Mouse (Mus musculus) forelimb bud, embryonic 11.5 days (tissue): ENCODE data around the gene Slc35e3.
A peak's percentile ranks its signal among the peaks of the same experiment; 100 is the strongest.
"Not testable (repeated sequence)": the region's sequence is repeated elsewhere in the genome, so short reads cannot be mapped to it uniquely, and the experiment has no call there.

ENCODE experiments used
- DNase-seq: peaks from one replicate; pipeline ENCODE4 v3.0.0-alpha.2; 2012; ENCODE audit warnings: low read depth, low spot score

Gene Slc35e3

DNA sequence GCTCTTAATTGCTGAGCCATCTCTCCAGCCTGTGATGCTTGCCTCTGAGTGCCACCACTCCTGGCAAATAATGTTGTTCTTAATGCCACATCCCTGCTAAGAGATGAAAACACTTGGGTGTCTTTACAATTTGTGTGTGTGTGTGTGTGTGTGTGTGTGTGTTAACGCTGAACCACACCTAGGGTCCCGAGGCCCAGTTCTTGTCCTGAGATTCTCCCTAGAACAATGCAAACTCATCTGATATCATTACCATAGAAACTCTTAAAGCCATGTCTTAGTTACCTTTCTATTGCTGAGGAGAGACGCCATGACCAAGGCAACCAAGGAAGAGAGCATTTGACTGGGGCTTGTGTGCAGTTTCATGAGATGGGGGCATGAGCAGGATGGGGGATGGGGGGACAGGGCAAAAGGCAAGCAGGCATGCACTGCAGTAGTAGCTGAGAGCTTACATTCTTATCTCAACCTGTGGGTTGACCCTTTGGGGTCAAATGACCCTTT lies 32.1 kb downstream of the Slc35e3 start:
- no peak for DNase-seq

GRCm38 (mm10) chr10:117713466-117713865 lies 32.7 kb downstream of the Slc35e3 start:
- DNase-seq = no peak

- DNase-seq = no peak
These were observed 33.3 kb downstream of the Slc35e3 start for GRCm38 (mm10) chr10:117712871-117713270.

DNA sequence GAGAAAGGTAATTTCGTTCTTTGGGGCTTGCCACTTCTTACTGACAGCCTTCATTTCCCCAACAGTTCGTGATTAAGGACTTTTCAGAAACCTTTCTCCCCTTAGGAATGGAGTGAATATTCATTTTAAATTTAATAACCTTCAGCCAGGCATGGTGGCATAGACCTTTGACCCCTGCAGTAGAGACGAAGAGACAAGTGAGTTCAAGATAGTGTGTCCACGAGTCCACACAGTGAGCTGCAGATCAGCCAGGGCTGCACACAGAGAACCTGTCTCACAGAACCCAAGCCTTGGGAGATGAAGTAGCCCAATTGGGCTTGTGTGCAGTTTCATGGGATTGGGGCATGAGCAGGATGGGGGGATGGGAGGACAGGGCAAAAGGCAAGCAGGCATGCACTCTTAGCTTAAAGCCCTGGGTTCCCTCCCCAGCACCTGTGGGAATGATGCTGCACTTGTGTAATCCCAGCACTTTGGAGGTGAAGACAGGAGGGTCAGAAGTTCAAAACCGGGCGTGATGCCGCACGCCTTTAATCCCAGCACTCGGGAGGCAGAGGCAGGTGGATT lies 33.9 kb downstream of the Slc35e3 start:
- no peak for DNase-seq

GRCm38 (mm10) chr10:117711408-117711807 lies 34.8 kb downstream of the Slc35e3 start:
- DNase-seq = no peak

DNA sequence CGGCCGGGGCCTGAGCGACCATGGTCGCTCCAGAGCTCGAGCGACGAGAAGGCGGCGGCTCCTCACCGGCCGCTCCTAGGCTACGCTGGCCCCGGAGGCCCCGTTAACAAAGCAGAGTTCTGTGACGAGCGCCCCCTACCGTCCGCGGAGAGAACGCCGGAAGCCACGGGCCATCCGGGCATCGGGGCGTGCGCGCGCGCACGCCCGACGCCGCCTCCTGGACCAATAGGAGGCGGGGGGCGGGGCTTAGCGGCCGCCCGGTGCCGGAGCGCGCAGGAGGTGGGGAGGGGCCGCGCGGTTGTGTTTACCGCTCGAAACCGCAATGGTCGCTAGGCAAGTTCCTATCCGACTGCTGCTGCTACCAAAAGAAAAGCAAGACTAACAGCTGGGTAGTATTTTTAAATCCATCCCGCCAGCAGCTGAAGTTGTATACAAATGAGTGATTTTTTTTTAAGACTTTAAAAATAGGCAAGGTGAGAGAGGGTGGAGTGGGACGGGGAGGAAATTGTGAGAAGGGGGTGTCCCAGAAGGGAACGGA lies 35.5 kb downstream of the Slc35e3 start, which contains the start of gene Mdm2:
TSS of gene Mdm2 (minus strand) at position 155 of the 538 bp plus-strand sequence.
- DNase-seq = peak; percentile 95

GRCm38 (mm10) chr10:117709930-117710603 lies 36.1 kb downstream of the Slc35e3 start:
- peak; percentile 83 for DNase-seq

- DNase-seq = no peak
These were observed 36.8 kb downstream of the Slc35e3 start for GRCm38 (mm10) chr10:117709326-117709830.

DNA sequence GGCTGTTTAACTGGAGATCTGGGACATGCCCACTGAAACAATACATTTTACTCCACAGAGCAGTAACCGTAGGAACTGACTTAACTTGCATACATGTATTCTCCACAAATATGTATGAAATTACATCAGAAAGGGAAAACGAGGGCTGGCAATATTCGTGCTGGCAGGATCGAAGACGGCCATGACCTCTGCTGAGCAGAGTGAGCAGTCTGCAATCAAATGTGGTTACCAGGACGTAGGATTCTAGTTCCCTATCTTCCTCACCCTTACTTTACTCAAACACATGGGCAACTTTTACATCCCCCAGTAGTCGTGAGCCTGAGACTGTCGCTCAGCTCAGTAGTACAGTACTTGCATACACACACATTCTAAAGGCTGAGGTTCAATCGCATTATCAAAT lies 37.3 kb downstream of the Slc35e3 start:
- no peak for DNase-seq

DNA sequence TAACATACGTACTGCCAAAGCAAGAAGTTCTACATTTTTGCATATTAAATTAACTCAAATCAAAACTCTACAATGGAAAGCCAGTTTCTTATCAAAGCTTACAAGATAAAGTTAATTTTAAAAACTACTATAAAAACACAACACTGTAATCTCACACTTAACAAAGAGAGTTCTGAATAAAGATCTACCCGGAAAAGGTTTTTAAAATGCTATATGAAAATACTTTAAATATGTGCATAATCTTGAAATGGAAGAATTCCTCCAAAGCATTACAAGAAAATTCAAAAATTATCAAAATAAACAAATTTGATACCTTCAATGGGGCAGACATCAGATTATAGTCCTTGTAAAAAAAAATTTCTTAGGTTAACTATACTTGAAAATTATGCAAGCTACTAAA lies 37.8 kb downstream of the Slc35e3 start:
- no peak for DNase-seq

GRCm38 (mm10) chr10:117707114-117707838 lies 38.9 kb downstream of the Slc35e3 start:
- DNase-seq = no peak

GRCm38 (mm10) chr10:117706440-117706839 lies 39.7 kb downstream of the Slc35e3 start:
- DNase-seq = no peak

DNA sequence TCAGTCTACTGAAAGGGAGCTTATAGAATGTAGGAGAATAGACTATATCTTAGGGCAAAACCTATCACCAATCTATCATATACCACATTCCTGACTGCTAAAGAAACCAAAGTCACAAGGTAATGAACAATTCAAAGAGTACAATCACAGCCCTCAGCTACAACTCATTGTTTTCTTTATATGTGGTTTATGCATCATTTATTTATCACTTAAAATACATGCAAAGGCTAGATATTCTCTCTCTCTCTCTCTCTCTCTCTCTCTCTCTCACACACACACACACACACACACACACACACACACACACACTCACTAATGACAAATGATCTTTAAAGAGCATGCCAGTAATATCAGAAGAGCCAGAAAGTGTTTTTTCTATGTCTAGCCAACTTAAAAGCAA lies 40.4 kb downstream of the Slc35e3 start:
- no peak for DNase-seq

GRCm38 (mm10) chr10:117704964-117705335 lies 41.2 kb downstream of the Slc35e3 start:
- no peak for DNase-seq

DNA sequence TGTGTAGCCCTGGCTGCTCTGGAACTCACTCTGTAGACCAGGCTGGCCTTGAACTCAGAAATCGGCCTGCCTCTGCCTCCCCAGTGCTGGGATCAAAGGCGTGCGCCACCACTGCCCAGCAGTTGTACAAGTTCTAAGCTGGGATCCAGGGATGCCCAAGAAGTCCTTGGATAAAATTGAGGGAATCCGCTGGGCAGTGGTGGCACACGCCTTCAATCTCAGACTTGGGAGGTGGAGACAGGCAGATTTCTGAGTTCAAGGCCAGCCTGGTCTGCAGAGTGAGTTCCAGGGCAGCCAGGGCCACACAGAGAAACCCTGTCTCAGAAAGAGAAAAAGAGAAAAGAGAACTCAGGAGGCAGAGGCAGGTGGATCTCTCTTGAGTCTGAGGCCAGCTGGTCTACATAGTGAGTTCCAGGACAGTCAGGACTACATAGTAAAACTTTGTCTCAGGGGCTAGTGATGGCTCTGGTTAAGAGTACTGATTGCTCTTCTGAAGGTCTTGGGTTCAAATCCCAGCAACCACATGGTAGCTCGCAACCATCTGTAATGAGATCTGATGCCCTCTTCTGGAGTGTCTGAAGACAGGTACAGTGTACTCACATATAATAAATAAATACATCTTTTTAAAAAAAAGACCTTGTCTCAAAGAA lies 41.7 kb downstream of the Slc35e3 start:
- not testable (repeated sequence) for DNase-seq

GRCm38 (mm10) chr10:117703506-117703905 lies 42.7 kb downstream of the Slc35e3 start:
- no peak for DNase-seq

DNA sequence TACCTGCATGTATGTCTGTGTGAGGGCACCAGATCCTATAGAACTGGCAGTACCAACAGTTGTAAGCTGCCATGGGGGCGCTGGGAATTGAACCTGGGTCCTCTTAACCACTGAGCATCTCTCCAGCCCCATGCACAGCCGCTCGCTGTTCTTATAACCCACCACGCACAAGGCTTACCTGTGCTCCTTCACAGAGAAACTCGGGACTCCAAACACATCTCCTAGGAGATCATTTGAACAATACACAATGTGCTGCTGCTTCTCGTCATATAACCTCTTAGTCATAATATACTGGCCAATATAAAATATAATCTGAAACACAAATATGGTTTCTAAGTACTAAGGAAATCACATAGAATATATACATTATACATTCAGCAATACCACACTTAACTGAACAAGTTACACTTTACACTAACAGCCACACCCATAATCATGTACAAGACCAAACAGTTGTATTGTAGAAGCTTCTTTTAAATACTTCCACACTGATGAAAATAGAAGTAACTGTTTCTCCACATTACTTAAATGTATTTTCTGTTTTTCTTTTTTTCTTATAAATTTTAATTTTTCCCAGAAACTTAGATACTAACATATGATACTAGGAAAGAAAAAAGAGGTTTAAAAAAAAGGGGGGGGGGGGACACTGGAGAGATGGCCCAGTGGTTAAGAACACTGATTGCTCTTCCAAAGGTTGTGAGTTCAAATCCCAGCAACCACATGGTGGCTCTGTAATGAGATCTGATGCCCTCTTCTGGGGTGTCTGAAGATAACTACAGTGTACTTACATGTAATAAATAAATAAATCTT lies 43.9 kb downstream of the Slc35e3 start:
- no peak for DNase-seq

DNA sequence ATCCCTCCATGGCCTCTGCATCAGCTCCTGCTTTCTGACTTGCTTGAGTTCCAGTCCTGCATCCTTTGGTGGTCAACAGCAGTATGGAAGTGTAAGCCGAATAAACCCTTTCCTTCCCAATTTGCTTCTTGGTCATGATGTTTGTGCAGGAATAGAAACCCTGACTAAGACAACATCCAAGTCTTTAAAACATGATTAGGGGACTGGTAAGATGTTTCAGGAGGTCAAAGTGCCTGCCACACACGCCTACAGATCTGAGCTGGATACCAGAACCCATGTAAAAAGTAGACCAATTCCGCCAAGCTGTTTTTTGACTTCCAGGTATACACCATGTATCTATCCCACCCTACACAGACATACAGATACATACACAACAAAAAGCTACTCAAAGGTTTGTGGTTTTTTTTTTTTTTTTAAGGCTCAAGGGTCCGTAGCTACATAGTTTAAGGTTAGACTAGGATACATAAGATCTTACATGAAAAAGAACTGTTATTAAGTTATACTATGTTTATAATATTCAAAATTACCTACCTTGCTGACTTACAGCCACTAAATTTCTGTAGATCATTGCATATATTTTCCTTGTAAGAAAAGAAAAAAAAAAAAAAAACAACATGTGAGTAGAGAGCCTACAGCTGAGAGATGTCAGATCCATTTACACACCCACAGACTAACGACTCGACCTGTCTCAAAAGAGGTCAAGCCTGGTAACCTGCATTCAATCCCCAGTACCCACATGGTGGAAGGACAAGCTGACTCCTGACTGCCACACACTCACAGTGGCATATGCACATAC lies 44.9 kb downstream of the Slc35e3 start:
- no peak for DNase-seq

DNA sequence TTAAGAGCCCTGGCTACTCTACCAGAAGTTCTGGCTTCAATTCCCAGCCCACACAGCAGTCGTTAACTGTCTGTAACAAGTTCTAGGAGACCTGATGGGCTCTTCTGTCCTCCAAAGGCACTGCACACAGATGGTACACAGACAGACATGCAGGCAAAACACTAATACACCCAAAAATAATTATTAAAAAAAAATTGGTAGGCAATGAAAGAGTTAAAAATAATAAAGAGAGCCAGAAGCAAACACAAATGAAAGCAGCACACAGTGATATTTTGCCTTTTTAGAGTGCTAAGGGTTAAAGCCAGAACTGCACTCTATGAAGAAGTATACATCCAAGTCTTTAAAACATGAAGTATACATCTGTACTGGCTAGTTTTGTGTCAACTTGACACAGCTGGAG lies 45.7 kb downstream of the Slc35e3 start:
- DNase-seq = no peak

GRCm38 (mm10) chr10:117699914-117700313 lies 46.3 kb downstream of the Slc35e3 start:
- no peak for DNase-seq
